Mouse (Mus musculus) liver, adult 2 months (tissue): Measurements from ENCODE around the gene Gpr37l1. TPM values are rescaled to one million over a fixed set of nuclear protein-coding genes. Genes with fewer than 3 reads are reported as not detected.
A peak's percentile ranks its signal among the peaks of the same experiment; 100 is the strongest.

Experiments used
- DNase-seq: peaks from one replicate; pipeline ENCODE4 v3.0.0-alpha.2; 2011; ENCODE audit warnings: low read depth, low spot score; ENCODE audit errors: extremely low read depth
- H3K27ac ChIP-seq: fragments of 200-500 bp; replicated peaks from 2 replicates; pipeline ENCODE4 v1.5.1; 2012; ENCODE audit warnings: low read depth, mild to moderate bottlenecking, control low read depth, inconsistent platforms, low read length; ENCODE audit not compliant: insufficient read depth
- H3K27me3 ChIP-seq: fragments of 200-500 bp; 2 replicates; pipeline ENCODE4 v1.6.1; 2012; ENCODE audit warnings: mild to moderate bottlenecking, moderate library complexity, low read length, inconsistent platforms; ENCODE audit not compliant: control insufficient read depth, insufficient read depth
- H3K36me3 ChIP-seq: fragments of 200-500 bp; 2 replicates; pipeline ENCODE4 v1.6.1; 2012; ENCODE audit warnings: low read length, inconsistent platforms; ENCODE audit not compliant: control insufficient read depth, insufficient read depth
- H3K4me1 ChIP-seq: fragments of 200-500 bp; 2 replicates; pipeline ENCODE4 v1.6.1; 2011; ENCODE audit warnings: low read length; ENCODE audit not compliant: control insufficient read depth, insufficient read depth
- H3K4me3 ChIP-seq: fragments of 200-500 bp; 2 replicates; pipeline ENCODE4 v1.5.1; 2011; ENCODE audit warnings: low read depth, mild to moderate bottlenecking, control low read depth, low read length, moderate library complexity; ENCODE audit not compliant: insufficient read depth
- H3K79me2 ChIP-seq: fragments of 200-500 bp; 2 replicates; pipeline ENCODE4 v1.6.1; 2012; ENCODE audit warnings: inconsistent platforms, mild to moderate bottlenecking, low read length, moderate library complexity; ENCODE audit not compliant: control insufficient read depth, insufficient read depth
- H3K9ac ChIP-seq: fragments of 200-500 bp; 2 replicates; pipeline ENCODE4 v1.6.1; 2012; ENCODE audit warnings: low read depth, mild to moderate bottlenecking, control low read depth, inconsistent platforms, low read length
- CTCF ChIP-seq: fragments of 200-500 bp; IDR thresholded peaks from 2 replicates; pipeline ENCODE4 v1.5.1; 2011; ENCODE audit warnings: low read depth, low read length, control low read depth
- POLR2A ChIP-seq: fragments of 200-500 bp; IDR thresholded peaks from 2 replicates; pipeline ENCODE4 v1.6.1; 2011; ENCODE audit warnings: low read length, control low read depth; ENCODE audit not compliant: insufficient read depth; ENCODE audit errors: extremely low read depth
- WGBS: fragments of 180-500 bp; shearing (Covaris S2); methylation state at CpG from one replicate; pipeline ENCODE4 v1.1.7; 2018; 5-methylcytosine and 5-hydroxymethylcytosine counted together
- polyA plus RNA-seq: library from polyadenylated mRNA; depleted of rRNA; stranded (reverse); fragments of >200 nt; gene quantifications from 2 replicates; pipeline ENCODE4 v1.2.3, GENCODE M21; 2012
- total RNA-seq: library from RNA; depleted of rRNA; stranded (reverse); fragments of >200 nt; gene quantifications from 2 replicates; pipeline ENCODE4 v1.2.3, GENCODE M21; 2014

Gene Gpr37l1
- total and polyA plus RNA-seq, 2 experiments: not detected

DNA sequence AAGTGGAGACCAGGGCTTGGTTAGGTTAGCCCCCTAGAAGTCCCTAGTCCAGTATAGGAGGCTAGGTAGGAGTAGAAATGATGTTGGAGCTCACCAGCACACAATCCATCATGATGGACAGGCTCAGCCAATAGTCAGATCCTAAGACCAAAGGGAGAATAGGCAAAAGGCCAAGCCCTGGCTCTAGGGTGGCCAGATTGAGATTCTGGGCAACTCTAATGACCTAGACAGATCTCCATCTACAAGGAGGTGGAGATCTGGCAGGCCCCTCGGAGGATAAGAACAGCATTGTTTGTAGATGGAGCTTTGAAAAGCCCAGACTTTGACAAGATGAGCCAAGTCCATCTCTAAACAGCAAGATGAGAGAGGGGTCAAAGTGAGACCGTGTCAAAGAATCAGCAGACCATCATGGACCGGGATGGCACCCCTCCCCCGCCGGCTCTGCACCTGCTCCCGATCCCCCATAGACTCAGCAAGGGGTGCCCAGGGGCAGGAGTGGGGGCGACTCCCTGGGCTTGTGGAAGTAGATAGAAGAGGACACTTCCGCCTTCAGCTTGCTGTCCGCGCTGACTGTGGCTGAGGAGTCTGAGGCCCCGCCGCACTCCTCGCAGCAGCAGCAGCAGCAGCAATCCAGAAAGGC lies 7.0 kb downstream of the Gpr37l1 start:
- 84% methylated on average over 13 of the region's 13 CpGs for WGBS
- H3K4me3 ChIP-seq: no peak overlapping the region
- no peak for TF ChIP-seq POLR2A
- no peak for TF ChIP-seq CTCF
- no peak for DNase-seq
- no peaks in the 10 kb centered on the region for H3K27me3 ChIP-seq
- peaks cover 1% of the 10 kb centered on the region for H3K36me3 ChIP-seq
- no peaks in the 10 kb centered on the region for H3K4me1 ChIP-seq
- no peak overlapping the region for H3K9ac ChIP-seq
- H3K27ac ChIP-seq: no peak overlapping the region
- no peaks in the 10 kb centered on the region for H3K79me2 ChIP-seq

DNA sequence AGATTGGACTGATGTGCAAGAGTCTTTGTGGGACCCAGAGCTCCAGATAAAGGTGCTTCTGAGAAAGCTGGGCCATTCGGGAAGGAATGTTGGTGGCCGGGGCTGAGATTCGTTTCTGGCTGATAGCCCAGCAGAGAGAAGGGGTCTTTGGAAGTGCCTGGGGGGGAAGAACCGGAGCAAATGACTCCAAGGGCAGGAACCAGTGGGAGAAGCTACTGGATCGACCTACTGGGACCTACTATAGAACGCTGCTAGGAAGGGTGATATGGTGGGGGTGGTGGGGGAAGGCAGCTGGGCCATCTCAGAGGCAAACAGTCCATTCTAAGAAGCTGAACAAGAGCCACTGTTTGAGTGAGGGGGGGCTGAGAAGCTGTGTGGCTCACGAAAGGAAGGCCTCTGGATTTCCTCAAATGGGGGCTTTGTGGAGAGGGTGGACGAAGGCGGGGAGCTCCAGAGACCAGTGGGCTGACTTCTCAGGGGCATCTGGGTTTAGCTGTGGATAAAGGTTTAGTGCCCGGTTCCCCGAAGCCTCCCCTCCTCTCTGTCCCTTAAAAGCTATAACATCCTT lies 7.8 kb downstream of the Gpr37l1 start:
- H3K79me2 ChIP-seq: no peaks in the 10 kb centered on the region
- H3K36me3 ChIP-seq: peaks cover 5% of the 10 kb centered on the region
- H3K27me3 ChIP-seq: no peaks in the 10 kb centered on the region
- no peak overlapping the region for H3K4me3 ChIP-seq
- WGBS: 91% methylated on average over 11 of the region's 11 CpGs
- H3K9ac ChIP-seq: no peak overlapping the region
- TF ChIP-seq CTCF (no peak), POLR2A (no peak)
- no peaks in the 10 kb centered on the region; the same call in 1 of the 2 replicates for H3K4me1 ChIP-seq
- H3K27ac ChIP-seq: no peak overlapping the region
- DNase-seq: no peak

DNA sequence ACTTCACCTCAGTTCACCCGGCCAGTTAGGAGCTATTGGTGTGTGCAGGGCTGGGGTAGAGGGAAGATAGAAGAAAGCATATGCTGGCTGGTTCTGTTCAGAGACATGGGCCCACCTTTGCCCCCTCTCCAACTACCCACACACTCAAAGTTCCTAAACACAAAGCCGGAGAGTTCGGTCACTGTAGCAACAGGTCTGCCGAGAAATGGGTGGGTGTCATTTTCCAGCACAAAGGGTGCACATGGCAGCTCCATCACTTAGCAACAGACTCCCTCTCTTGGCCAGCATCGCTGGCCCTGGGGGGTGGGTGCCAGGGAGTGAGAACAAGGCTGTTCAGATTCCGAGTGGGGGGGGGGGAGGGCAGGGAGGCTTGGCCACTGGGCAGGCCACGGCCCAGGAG lies 8.4 kb downstream of the Gpr37l1 start:
- 83% methylated on average over 7 of the region's 7 CpGs for WGBS
- TF ChIP-seq CTCF: no peak
- Histone ChIP-seq H3K27ac (no peak overlapping the region), H3K9ac (no peak overlapping the region), H3K27me3 (no peaks in the 10 kb centered on the region), H3K4me1 (peaks cover 2% of the 10 kb centered on the region; the same call in 1 of the 2 replicates), H3K36me3 (peaks cover 5% of the 10 kb centered on the region), H3K4me3 (no peak overlapping the region), H3K79me2 (no peaks in the 10 kb centered on the region)
- DNase-seq: no peak

DNA sequence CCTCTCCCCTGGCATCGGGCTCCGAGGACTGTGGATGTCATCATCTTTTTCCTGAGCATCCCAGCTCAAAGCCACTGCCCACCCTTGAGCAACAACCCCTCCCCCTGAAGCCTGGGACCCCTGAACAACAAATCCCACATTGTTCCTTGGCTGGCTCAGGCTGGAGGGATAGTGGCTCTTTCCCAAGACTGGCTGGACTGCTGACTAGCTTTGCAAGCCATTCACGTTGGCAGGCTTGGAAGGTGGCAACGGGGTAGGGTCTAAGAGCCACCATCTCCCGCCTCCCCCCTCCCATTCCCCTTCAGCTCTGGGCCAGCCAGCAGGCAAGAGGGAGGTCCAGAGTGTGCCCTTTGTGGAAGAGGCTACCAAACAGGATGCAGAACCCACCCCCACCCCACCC lies 8.8 kb downstream of the Gpr37l1 start:
- H3K27me3 ChIP-seq: no peaks in the 10 kb centered on the region
- H3K9ac ChIP-seq: no peak overlapping the region
- WGBS: 86% methylated on average over 5 of the region's 5 CpGs
- peaks cover 5% of the 10 kb centered on the region for H3K36me3 ChIP-seq
- H3K79me2 ChIP-seq: no peaks in the 10 kb centered on the region
- H3K27ac ChIP-seq: no peak overlapping the region
- no peak overlapping the region for H3K4me3 ChIP-seq
- no peak for DNase-seq
- H3K4me1 ChIP-seq: peaks cover 2% of the 10 kb centered on the region; the same call in 1 of the 2 replicates
- TF ChIP-seq CTCF (no peak), POLR2A (no peak)

DNA sequence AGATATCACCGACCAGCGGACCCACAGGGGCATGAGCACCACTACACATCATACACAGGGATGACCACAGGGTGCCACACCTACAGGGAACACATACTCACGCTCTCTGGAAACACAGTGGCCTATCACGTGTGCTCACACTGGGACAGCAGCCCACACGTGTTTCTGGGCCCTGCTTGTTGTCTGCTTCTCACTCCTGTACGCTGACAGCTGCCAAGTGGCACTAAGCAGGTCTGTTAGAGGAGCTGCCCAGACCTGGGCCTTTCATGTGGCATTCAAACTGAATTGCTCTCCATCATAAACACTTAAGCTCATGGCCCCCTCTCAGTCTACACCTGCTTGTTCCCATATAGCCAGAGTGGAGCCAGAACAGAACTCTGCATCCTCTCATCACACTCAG lies 11.2 kb downstream of the Gpr37l1 start:
- Histone ChIP-seq H3K9ac (no peak overlapping the region), H3K27ac (no peak overlapping the region), H3K36me3 (peaks cover 5% of the 10 kb centered on the region), H3K27me3 (no peaks in the 10 kb centered on the region), H3K4me1 (peaks cover 2% of the 10 kb centered on the region; the same call in 1 of the 2 replicates), H3K79me2 (no peaks in the 10 kb centered on the region), H3K4me3 (no peak overlapping the region)
- WGBS: 91% methylated on average over 6 of the region's 6 CpGs
- TF ChIP-seq POLR2A (no peak), CTCF (no peak)
- DNase-seq: no peak

DNA sequence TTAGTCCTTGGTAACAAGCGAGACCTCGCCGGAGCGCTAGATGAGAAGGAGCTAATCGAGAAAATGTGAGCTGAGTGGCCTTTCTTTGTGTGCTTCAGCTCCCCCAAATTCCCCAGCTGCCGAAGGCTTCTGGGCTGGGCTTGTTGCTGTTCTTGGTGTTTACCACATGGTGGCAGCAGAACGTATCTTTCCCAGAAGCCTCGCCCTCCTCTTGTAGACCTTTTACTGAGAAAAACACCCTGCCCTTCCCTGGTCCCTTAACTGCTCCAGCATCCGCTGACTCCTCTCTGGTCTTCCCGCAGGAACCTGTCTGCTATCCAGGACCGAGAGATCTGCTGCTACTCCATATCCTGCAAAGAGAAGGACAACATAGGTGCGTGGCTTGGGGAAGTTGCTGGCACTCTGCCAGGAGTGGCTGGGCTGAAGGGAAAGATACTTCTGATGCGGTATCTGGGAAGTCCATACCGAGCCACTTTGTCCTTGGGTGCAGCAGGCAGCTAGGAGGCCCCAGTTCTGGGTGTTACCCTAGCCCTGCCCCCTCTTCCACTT lies 13.0 kb downstream of the Gpr37l1 start:
- no peaks in the 10 kb centered on the region for H3K27me3 ChIP-seq
- no peak overlapping the region for H3K9ac ChIP-seq
- H3K4me3 ChIP-seq: no peak overlapping the region
- H3K4me1 ChIP-seq: peaks cover 2% of the 10 kb centered on the region; the same call in 1 of the 2 replicates
- peaks cover 3% of the 10 kb centered on the region; the same call in 1 of the 2 replicates for H3K79me2 ChIP-seq
- DNase-seq: peak; percentile 59
- peaks cover 5% of the 10 kb centered on the region for H3K36me3 ChIP-seq
- no peak overlapping the region for H3K27ac ChIP-seq
- 3% methylated on average over 14 of the region's 14 CpGs for WGBS
- TF ChIP-seq CTCF: peak; percentile 82
- TF ChIP-seq POLR2A: no peak
